Mouse (Mus musculus): ENCODE data around the gene Golm1.

GRCm38 (mm10) chr13:59654465-59654864 lies 21.1 kb downstream of the Golm1 start:
- TF ChIP-seq CTCF (IDR thresholded peaks at IDR 0.05; ENCODE audit: extremely low read depth, insufficient read depth, insufficient read length, insufficient replicate concordance) (no peak), POLR2A (IDR thresholded peaks at IDR 0.05; ENCODE audit: low read depth, low read length) (no peak)

Data from spleen, adult 2 months (tissue).